In genomic region chr6:64450770-64451169, GRCm38 (mm10) we compare ENCODE assay signal across 16 mouse cellular contexts.
"Had no signal": no experiment of that assay in that cellular context is flagged by ENCODE, and none has a peak within 500 bp of the region (broad histone marks: within the 10 kb centered on the region; RNA-seq: fewer than 3 reads in every experiment).

No protein-coding gene starts in this region.

- H3K4me1 ChIP-seq: liver, embryonic 15.5 days; megakaryocyte, embryonic 14.5 days; midbrain, embryonic 13.5 days; midbrain, embryonic 15.5 days; stomach, embryonic 15.5 days had no signal

- H3K4me3 ChIP-seq: liver, embryonic 15.5 days; megakaryocyte, embryonic 14.5 days; midbrain, embryonic 13.5 days; midbrain, embryonic 15.5 days; neural tube, embryonic 12.5 days; stomach, embryonic 15.5 days had no signal

- H3K36me3 ChIP-seq: liver, embryonic 15.5 days; midbrain, embryonic 13.5 days; midbrain, embryonic 15.5 days; neural tube, embryonic 12.5 days; stomach, embryonic 15.5 days had no signal

- DNase-seq: liver, postnatal 0 days; lung, adult 2 months; right cerebral cortex, postnatal 14 days; thymus, adult 2 months; thymus, postnatal 25 days; thymus, postnatal 4 days had no signal

- H3K27me3 ChIP-seq: liver, embryonic 15.5 days; megakaryocyte, embryonic 14.5 days; midbrain, embryonic 13.5 days; midbrain, embryonic 15.5 days; neural tube, embryonic 12.5 days; stomach, embryonic 15.5 days had no signal

- H3K9ac ChIP-seq: liver, embryonic 15.5 days; liver, postnatal 0 days; midbrain, embryonic 13.5 days; midbrain, embryonic 15.5 days; neural tube, embryonic 12.5 days; stomach, embryonic 15.5 days had no signal

- H3K9me3 ChIP-seq: liver, embryonic 15.5 days; midbrain, embryonic 13.5 days; midbrain, embryonic 15.5 days; neural tube, embryonic 12.5 days; stomach, embryonic 15.5 days had no signal

- ATAC-seq: liver, postnatal 0 days; lung, postnatal 0 days; midbrain, embryonic 13.5 days; midbrain, embryonic 15.5 days had no signal

- H3K27ac ChIP-seq: liver, embryonic 15.5 days; macrophage; midbrain, embryonic 13.5 days; midbrain, embryonic 15.5 days; neural tube, embryonic 12.5 days; stomach, embryonic 15.5 days; stomach, postnatal 0 days had no signal

- H3K4me2 ChIP-seq: liver, embryonic 15.5 days; midbrain, embryonic 11.5 days; midbrain, embryonic 13.5 days; midbrain, embryonic 15.5 days; neural tube, embryonic 12.5 days; stomach, embryonic 15.5 days had no signal
